Mouse (Mus musculus): Measurements from ENCODE around the gene Echdc2.
"Not testable (repeated sequence)": the region's sequence is repeated elsewhere in the genome, so short reads cannot be mapped to it uniquely, and the experiment has no call there.

Gene Echdc2

GRCm38 (mm10) chr4:108165152-108165895 lies at the start of gene Echdc2:
Gene Echdc2, plus strand, starts transcription at chr4:108165437.
- DNase-seq (ENCODE audit: extremely low read depth, low read depth) = no peak

DNA sequence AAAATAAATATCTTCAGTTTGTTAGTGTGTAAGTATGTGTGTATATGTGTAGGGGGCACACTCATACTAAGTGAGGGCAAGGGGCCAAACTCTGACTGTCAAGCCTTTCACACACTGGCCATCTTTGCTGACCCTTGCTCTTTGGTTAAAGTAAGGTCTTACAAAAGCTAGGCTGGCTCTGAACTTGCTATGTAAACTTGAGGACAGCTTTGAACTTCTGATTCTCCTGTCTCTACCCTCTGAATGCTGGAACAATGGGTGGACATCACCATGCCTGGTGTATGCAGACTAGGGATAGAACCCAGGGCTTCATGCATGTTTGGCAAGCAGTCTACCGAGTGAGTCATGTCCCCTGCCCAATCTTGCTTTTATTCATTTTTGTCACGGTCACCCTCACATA lies 48.8 kb upstream of the Echdc2 start:
- DNase-seq (ENCODE audit: extremely low read depth, low read depth) = no peak

GRCm38 (mm10) chr4:108117488-108117887 lies 47.7 kb upstream of the Echdc2 start:
- DNase-seq (ENCODE audit: extremely low read depth, low read depth) = no peak

- peak; percentile 95 for DNase-seq (ENCODE audit: extremely low read depth, low read depth)
These were observed 47.0 kb upstream of the Echdc2 start for GRCm38 (mm10) chr4:108117924-108118876.

DNA sequence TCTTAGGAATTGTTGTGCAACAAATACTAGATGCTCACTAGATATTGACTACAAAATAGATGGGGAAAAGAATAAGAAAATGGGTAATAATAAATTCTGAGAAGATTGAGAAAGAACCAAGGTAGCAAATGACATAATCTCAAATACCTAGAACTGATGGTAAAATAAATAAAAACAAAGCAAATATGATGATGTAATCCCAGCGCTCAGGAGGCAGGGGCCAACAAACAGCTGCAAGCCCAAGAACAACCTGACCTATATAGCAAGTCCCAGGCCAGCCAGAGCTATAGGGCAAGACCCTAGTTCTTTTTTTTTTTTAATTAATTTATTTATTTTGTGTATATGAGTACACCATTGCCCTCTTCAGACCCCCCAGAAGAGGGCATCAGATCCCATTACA lies 41.1 kb upstream of the Echdc2 start:
- DNase-seq (ENCODE audit: extremely low read depth, low read depth) = no peak

GRCm38 (mm10) chr4:108126260-108126659 lies 39.0 kb upstream of the Echdc2 start:
- DNase-seq (ENCODE audit: extremely low read depth, low read depth) = no peak

DNA sequence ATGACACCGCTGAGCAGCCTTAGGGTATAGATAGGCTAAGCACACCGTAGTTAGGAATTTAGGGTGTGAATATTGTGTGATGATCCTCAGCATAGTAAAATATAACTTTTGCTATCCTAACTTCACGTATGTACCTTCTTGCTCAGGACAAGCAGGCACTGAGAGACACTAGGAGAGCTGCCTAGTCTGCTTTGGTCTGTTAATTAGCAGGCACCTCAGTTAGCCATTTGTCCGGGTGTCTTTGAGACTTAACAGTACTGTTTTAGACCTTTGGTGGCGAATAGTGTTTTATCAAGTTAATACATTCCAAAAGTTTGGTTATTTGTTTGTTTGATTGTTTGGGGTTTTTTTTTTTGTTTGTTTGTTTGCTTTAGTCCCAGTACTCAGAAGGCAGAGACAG lies 37.7 kb upstream of the Echdc2 start:
- DNase-seq (ENCODE audit: extremely low read depth, low read depth) = no peak

DNA sequence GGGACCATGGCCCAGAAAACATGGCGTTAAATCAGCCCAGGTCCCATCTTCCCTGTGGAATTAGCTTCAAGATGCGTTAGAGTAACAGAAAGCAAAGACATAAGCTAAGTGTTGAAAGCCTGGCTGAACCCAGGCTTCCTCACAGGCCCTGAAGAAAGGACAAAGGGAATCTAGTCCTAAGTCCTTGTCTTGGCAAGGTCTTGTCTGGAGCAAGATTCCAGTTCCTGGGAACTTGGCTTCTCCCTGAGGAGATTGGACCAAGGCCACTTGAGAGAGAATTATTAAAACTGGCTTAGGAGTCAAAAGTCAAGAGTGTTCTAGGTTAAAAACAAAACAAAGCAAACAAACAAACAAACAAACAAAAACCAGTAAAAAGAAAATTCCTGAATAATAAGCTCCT lies 36.9 kb upstream of the Echdc2 start:
- no peak for DNase-seq (ENCODE audit: extremely low read depth, low read depth)

- no peak for DNase-seq (ENCODE audit: extremely low read depth, low read depth)
These were observed 34.8 kb upstream of the Echdc2 start for GRCm38 (mm10) chr4:108130452-108130851.

DNA sequence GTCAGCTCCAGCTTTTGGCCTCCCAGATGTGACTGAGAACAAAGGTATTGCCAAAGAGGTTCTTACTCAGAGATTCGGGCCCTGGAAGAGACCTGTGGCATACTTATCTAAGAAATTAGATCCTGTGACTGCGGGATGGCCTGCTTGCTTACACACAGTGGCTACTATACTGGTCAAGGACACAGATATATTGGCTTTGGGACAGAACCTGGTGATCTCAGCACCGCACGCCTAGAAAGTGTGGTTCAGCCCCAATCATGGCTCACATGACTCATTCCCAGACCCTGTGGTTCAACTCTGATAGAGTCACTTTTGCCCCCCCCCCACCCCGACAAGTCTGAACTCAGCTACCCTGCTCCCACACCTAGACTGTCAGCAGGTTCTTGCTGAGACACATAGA lies 28.3 kb upstream of the Echdc2 start:
- no peak for DNase-seq (ENCODE audit: extremely low read depth, low read depth)

GRCm38 (mm10) chr4:108143178-108143577 lies 22.1 kb upstream of the Echdc2 start:
- DNase-seq (ENCODE audit: extremely low read depth, low read depth) = not testable (repeated sequence)

- DNase-seq (ENCODE audit: extremely low read depth, low read depth) = no peak
These were observed 21.5 kb upstream of the Echdc2 start for GRCm38 (mm10) chr4:108143778-108144177.

DNA sequence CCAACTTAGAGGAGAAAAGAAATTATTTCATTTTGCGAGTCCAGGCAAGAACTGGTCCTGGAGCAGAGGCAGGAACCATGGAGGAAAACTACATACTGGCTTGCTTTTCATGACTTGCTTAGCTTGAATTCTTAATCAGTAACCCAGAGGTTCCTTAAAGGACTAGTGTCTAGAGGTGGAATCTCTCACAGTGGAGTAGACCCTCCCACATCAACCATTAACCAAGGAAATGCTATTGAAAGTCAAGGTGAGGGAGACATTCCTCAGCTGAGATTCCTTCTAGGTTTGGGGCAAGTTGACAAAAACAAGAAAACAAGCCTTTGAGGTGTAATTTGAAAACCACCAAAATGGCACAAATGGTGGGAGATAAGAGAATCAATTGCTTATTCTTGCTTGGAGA lies 20.4 kb upstream of the Echdc2 start, which contains the start of gene Scp2:
Gene Scp2 (minus strand): TSS at position 119 of the 400 bp plus-strand sequence.
- DNase-seq (ENCODE audit: extremely low read depth, low read depth) = no peak

GRCm38 (mm10) chr4:108145554-108145953 lies 19.7 kb upstream of the Echdc2 start:
- not testable (repeated sequence) for DNase-seq (ENCODE audit: extremely low read depth, low read depth)

DNA sequence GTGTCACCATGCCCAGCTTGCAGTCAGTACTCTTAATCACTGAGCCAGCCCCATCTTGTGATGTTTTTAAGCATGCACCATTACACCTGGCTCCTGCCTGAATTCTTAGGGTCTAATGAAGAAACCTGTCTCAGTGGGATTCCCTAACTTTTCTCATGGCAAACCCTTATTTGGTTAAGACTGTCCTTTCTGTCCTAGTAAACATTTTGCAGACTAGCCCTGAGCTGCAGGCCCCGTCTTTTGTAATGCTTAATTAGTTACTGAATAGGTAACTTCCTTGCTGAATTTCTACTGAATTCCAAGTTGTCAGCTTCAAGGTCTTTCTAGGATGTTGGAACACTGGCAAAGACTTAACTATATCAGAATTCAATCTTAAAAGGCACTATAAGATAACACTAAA lies 10.1 kb upstream of the Echdc2 start:
- not testable (repeated sequence) for DNase-seq (ENCODE audit: extremely low read depth, low read depth)

DNA sequence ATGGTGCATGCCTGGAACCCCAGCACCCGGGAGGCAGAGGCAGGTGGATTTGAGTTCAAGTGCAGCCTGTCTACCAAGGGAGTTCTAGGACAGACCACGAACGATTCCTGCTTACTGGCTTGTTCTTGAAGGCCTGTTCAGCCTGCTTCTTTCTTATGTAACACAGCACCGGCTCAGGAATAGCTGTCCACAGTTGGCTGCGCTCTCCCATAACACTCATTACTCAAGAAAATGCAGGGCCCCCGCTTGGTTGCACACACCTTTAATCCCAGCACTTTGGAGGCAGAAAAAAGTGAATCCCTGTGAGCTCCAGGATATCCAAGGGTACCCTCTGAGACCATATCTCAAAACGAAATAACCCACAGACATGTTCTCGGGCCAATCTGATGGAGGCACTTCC lies 3.3 kb upstream of the Echdc2 start:
- DNase-seq (ENCODE audit: extremely low read depth, low read depth) = no peak

DNA sequence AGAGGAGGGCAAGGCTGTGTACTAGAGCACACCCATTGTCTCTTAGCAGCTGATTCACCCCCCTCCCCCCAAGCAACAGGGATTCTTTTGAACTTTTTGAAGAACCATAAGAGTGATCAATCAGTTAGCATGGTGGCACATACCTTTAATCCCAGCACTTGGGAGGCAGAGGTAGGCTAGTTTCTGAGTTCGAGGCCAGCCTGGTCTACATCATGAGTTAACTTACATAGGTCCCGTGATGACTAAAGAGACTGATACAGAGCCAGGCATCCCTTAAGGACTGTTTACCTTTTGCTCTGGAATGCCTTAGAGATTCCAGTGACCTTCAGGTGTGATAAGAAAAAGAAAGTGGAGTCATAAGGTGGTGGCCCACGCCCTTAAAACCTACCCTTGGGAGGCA lies 1.9 kb upstream of the Echdc2 start:
- DNase-seq (ENCODE audit: extremely low read depth, low read depth) = no peak

DNA sequence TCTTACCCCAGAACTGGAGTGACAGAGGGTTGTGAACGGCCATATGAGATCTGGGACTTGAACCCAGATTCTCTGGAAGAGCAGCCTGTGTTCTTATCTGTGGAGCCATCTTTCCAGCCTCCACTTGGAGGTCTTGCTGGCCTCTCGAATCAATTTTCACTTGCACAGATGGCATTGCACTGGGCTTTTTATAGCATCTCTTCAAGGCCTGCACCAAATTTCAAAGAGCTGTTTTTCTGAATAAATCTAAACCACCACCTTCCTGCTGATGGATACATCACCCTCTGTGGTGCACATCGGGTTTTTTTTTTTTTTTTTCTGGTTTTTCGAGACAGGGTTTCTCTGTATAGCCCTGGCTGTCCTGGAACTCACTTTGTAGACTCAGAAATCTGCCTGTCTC lies 1.6 kb downstream of the Echdc2 start:
- no peak for DNase-seq (ENCODE audit: extremely low read depth, low read depth)

GRCm38 (mm10) chr4:108168056-108168455 lies 2.8 kb downstream of the Echdc2 start:
- DNase-seq (ENCODE audit: extremely low read depth, low read depth) = no peak

DNA sequence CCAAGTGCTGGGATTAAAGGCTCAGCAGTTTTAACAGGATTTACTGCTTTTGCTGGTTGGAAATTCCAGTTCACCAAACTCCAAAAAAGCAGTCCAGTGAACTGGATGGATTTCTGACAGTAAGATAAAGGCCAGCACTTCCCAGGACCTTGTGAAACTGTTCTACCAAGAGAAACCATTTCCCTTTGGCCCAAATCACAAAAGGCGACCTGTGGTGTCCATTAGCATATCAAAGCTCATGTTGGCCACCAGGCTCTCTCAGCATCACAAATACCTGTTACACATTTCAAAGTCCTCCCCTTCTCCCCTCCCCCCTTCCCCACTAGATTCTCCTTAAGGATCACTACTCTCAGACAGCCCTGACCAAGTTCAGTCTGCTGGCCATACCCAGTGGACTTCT lies 17.0 kb downstream of the Echdc2 start:
- DNase-seq (ENCODE audit: extremely low read depth, low read depth) = no peak

DNA sequence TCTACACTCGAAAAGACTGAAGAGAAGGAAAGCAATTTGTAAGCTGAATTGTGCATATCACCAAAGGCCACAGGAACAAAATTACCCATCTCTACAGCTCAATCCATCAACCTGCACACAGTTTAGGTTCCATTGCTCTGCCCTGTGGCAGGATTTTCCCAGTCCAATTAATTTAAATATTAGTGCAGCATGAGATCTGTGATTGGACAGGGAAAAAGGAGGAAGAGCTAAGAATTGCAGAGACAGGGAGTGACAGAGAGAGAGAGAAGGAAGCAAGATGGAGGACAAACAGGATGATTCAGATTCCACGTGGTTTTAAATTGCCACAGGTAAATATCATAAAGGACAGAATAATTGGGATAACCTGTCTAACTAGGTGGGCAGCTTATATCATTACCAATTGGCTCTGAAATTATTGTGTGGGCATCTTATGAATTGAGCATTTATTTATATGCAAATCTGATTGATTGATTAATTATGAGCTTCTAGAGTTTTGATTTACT lies 27.6 kb downstream of the Echdc2 start:
- DNase-seq (ENCODE audit: extremely low read depth, low read depth) = peak; percentile 43

DNA sequence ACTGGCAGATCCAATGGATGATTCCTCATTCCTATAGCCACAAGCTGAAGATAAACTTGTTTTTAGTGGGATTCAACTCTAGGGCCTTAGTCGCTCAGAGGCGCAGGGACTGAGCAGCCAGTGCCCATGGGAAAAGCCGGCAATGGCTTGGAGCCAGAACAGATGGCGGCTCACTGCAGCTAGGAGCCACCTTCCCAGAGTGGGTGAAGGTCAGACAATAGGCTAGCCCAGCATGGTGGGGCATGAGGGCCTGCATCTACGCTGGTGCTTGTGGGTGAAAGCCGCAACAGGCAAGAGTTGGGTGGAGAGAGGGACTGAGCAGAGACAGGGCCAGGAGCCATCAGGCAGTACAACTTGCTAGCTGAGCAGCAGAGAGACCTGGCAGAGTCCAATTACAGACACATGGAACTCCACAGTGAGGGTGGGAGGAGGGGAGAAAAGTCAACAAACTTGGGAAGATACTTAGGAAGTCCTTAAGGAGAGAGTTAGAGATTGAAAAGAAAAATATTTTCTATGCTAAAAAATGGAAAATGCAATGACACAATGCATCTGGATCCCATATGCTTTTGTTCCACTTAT lies 31.1 kb downstream of the Echdc2 start:
- DNase-seq (ENCODE audit: extremely low read depth, low read depth) = no peak
